Mouse (Mus musculus) hindbrain, embryonic 12.5 days (tissue): ENCODE measurements around the gene Ndufs2. TPM values are rescaled to one million over a fixed set of nuclear protein-coding genes. Genes with fewer than 3 reads are reported as not detected.
"Not testable (repeated sequence)": the region's sequence is repeated elsewhere in the genome, so short reads cannot be mapped to it uniquely, and the experiment has no call there.

Source experiments
- ATAC-seq: fragments of 200-750 bp; cut with Nextera tagmentation; 2 replicates; pipeline ENCODE4 v1.8.0; 2017; ENCODE audit warnings: moderate TSS enrichment; ENCODE audit not compliant: low FRiP score
- H3K27ac ChIP-seq: fragments of 300-500 bp; sonication (generic); 2 replicates; pipeline ENCODE4 v1.5.1; 2016; ENCODE audit warnings: mild to moderate bottlenecking
- H3K27me3 ChIP-seq: fragments of 300-500 bp; sonication (generic); 2 replicates; pipeline ENCODE4 v1.6.1; 2016; ENCODE audit warnings: mild to moderate bottlenecking
- H3K36me3 ChIP-seq: fragments of 300-500 bp; sonication (generic); 2 replicates; pipeline ENCODE4 v1.6.1; 2016; ENCODE audit warnings: mild to moderate bottlenecking
- H3K4me1 ChIP-seq: fragments of 300-500 bp; sonication (generic); 2 replicates; pipeline ENCODE4 v1.6.1; 2016
- H3K4me2 ChIP-seq: fragments of 300-500 bp; sonication (generic); replicated peaks from 2 replicates; pipeline ENCODE4 v1.6.1; 2016; ENCODE audit warnings: mild to moderate bottlenecking
- H3K4me3 ChIP-seq: fragments of 300-500 bp; sonication (generic); 2 replicates; pipeline ENCODE4 v1.5.1; 2016; ENCODE audit warnings: mild to moderate bottlenecking
- H3K9ac ChIP-seq: fragments of 300-500 bp; sonication (generic); 2 replicates; pipeline ENCODE4 v1.6.1; 2016; ENCODE audit warnings: mild to moderate bottlenecking, moderate library complexity
- H3K9me3 ChIP-seq: fragments of 300-500 bp; sonication (generic); replicated peaks from 2 replicates; pipeline ENCODE4 v1.6.1; 2016; ENCODE audit warnings: mild to moderate bottlenecking
- WGBS: fragments of 180-500 bp; shearing (Covaris S2); methylation state at CpG from one replicate; pipeline ENCODE4 v1.1.7; 2016; 5-methylcytosine and 5-hydroxymethylcytosine counted together
- polyA plus RNA-seq: library from polyadenylated mRNA; unstranded; fragments of >200 nt; fragmentation: Nextera tagmentation; extraction: Ambion mirVana; gene quantifications from 2 replicates; pipeline ENCODE4 v1.2.1, GENCODE M21; 2016

Ndufs2 gene
- polyA plus RNA-seq, 1 experiment from 2014 or later: 209 TPM

DNA sequence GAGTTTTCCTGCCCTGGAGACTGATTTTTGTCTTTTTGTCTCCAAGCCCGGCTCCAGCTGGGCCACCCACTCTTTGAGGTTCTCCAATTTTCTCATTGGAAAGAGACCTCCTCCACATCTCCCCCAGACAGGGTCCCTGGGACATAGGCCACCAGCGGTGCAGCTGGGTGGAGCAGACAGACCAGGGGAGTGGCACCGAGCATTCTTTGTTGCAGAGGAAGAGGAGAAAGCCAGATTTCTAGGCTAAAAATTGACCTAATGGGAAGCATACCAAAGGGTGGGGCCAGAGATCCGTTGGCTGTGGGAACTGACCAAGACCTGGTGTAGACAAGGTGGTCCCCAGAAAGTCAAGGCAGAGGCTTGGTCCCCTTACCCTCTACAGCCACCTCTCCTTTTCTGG lies 3.3 kb downstream of the Ndufs2 start:
- H3K9ac ChIP-seq: no peak overlapping the region

DNA sequence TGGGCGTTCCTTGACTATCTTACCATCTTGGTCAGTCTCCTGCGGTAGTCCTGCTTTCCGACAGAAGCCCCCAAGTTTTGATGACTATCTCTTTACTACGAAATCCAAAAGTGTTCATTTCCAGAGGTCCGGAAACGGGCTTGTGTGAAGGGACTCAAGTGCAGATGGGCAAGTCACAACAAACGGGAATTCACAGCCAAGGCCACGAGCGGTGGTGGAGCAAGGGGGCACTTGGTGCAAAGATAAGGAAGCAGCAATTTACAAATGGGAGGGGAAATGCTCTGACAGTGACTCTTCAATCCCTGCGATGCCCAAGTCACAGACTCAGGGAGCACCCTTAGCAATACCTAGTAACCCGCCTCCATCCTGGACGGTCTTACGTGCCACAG lies 3.7 kb downstream of the Ndufs2 start:
- 14% methylated on average over 13 of the region's 13 CpGs for WGBS
- H3K4me3 ChIP-seq: peak overlapping the region; percentile 79
- H3K4me2 ChIP-seq: peak overlapping the region; percentile 87
- H3K9me3 ChIP-seq: no peaks in the 10 kb centered on the region
- peak; percentile 4 for ATAC-seq
- H3K36me3 ChIP-seq: peaks cover 22% of the 10 kb centered on the region
- peak overlapping the region; percentile 49 for H3K9ac ChIP-seq
- H3K27ac ChIP-seq: peak overlapping the region; percentile 83
- H3K4me1 ChIP-seq: peaks cover 53% of the 10 kb centered on the region
- no peaks in the 10 kb centered on the region for H3K27me3 ChIP-seq

More for the DNA sequence above, 3.3 kb downstream of the Ndufs2 start:
- H3K27ac ChIP-seq: peak overlapping the region; percentile 83
- peaks cover 17% of the 10 kb centered on the region for H3K36me3 ChIP-seq
- H3K4me3 ChIP-seq: 0 out of 2 replicates have a peak overlapping the region, but pooled peaks have one; percentile 79
- no peak for ATAC-seq
- H3K4me2 ChIP-seq: peak overlapping the region; percentile 87
- no peaks in the 10 kb centered on the region for H3K9me3 ChIP-seq
- peaks cover 55% of the 10 kb centered on the region for H3K4me1 ChIP-seq
- H3K27me3 ChIP-seq: no peaks in the 10 kb centered on the region
- 21% methylated on average over 4 of the region's 4 CpGs for WGBS

DNA sequence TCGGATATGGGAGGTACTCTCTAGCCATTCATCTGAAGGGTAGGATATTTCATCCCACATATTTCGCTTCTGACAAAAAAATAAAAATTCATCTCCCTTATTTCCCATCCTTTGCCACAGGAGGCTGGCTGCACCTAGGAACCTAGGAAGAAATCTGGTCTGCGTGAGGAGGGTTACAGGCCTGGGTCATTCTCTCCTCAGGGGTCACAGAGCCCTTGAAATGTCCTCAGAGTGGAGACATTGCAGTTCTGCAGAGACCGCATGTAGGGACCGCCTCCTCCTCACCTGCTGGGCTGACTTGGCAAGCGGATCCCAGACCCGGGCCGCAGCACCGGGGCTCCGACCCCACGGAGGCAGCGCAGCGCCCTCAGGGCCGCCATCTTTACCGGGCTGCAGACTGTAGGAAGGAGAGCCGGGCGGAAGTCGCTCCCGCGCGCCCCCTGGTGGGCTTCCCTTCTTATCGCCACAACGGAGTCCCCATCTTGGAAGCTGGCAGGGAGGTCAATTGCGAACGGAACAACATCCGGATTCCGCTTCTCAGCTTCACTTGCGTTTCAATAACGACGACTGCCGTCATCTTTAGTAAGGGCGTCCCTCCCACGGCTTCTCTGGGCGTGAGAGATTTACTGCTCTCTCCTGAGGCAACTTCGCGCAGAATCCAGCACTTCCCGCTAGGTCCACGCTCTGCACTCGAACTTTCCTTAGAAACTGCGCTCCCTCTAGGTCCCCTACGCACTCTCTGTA lies 4.3 kb downstream of the Ndufs2 start:
- H3K4me1 ChIP-seq: peaks cover 47% of the 10 kb centered on the region
- peak overlapping the region; percentile 87 for H3K4me2 ChIP-seq
- H3K36me3 ChIP-seq: peaks cover 25% of the 10 kb centered on the region
- H3K9me3 ChIP-seq: no peaks in the 10 kb centered on the region
- H3K27me3 ChIP-seq: no peaks in the 10 kb centered on the region
- H3K9ac ChIP-seq: peak overlapping the region; percentile 95
- H3K4me3 ChIP-seq: peak overlapping the region; percentile 79
- H3K27ac ChIP-seq: peak overlapping the region; percentile 83
- WGBS: under 1% methylated on average over 41 of the region's 41 CpGs
- ATAC-seq: peak; percentile 91

DNA sequence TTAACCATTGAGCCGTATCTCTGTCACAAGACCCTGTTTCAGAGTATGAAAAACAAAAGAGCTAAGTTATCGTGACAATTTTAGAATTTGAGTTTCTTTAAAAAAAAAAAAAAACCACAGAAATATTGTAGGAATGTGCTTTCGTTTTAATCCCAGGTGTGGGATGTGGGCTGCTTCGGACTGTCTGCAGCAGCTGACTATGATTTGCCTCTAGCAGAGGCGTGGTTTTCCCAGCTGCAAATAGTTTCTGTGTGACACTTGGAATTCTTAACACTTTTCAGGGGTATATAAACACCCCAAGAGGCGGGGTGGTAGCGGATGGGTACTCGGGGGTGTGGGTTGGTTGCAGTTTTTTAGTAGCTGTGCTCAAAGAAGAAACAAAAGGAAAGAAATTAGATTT lies 5.8 kb downstream of the Ndufs2 start:
- peaks cover 40% of the 10 kb centered on the region for H3K36me3 ChIP-seq
- H3K9me3 ChIP-seq: no peaks in the 10 kb centered on the region
- no peak overlapping the region for H3K4me3 ChIP-seq
- no peaks in the 10 kb centered on the region for H3K27me3 ChIP-seq
- H3K4me2 ChIP-seq: 0 out of 2 replicates have a peak overlapping the region, but pooled peaks have one; percentile 87
- peaks cover 32% of the 10 kb centered on the region for H3K4me1 ChIP-seq
- ATAC-seq: no peak
- H3K9ac ChIP-seq: no peak overlapping the region
- no peak overlapping the region for H3K27ac ChIP-seq
- 91% methylated on average over 8 of the region's 8 CpGs for WGBS

DNA sequence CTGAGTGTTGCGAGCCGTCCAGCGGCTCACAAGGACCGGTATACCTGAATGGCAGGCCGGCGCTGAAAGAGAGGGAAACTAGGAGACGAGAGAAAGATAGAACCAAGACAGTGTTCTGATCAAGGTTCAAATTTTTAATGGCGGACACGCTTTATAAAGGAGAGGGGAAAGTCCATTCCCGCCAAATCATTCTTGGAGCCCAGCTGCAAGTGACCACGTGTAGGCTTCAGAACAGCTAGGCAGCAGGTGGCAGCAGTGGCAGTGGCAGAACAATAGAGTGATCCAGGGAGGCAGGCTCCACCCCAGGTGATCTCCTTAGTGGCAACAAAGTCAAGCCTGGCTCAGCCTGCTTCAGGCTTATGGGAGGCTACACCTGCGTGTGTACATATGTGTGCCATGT lies 9.2 kb downstream of the Ndufs2 start:
- H3K9ac ChIP-seq, H3K4me2 ChIP-seq, H3K27me3 ChIP-seq, H3K9me3 ChIP-seq, H3K27ac ChIP-seq, ATAC-seq, H3K4me3 ChIP-seq: not testable (repeated sequence)
- 85% methylated on average over 12 of the region's 12 CpGs for WGBS
- Histone ChIP-seq H3K4me1 (peaks cover 10% of the 10 kb centered on the region), H3K36me3 (peaks cover 69% of the 10 kb centered on the region)

DNA sequence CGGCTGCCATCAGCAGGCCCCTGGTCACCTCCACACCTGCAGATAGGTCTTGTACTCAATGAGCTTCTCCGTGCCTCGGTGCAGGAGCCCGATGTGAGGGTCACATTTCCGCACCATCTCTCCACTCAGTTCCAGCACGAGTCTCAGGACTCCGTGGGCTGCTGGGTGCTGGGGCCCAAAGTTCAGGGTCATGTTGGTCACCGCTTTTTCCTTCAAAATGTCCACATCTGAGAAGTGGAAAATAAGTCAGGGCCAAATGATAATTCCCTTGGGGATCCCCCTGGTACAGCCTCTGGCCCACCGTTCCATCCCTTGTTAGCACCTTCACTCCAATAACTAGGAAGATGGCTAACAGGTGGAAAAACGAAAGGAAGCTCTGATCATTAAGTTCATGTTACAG lies 10.3 kb downstream of the Ndufs2 start:
- Histone ChIP-seq H3K27me3 (no peaks in the 10 kb centered on the region), H3K4me2 (no peak overlapping the region), H3K9me3 (no peaks in the 10 kb centered on the region), H3K36me3 (peaks cover 79% of the 10 kb centered on the region), H3K27ac (no peak overlapping the region), H3K4me1 (peaks cover 5% of the 10 kb centered on the region), H3K4me3 (no peak overlapping the region), H3K9ac (no peak overlapping the region)
- WGBS: 89% methylated on average over 10 of the region's 10 CpGs
- ATAC-seq: no peak

DNA sequence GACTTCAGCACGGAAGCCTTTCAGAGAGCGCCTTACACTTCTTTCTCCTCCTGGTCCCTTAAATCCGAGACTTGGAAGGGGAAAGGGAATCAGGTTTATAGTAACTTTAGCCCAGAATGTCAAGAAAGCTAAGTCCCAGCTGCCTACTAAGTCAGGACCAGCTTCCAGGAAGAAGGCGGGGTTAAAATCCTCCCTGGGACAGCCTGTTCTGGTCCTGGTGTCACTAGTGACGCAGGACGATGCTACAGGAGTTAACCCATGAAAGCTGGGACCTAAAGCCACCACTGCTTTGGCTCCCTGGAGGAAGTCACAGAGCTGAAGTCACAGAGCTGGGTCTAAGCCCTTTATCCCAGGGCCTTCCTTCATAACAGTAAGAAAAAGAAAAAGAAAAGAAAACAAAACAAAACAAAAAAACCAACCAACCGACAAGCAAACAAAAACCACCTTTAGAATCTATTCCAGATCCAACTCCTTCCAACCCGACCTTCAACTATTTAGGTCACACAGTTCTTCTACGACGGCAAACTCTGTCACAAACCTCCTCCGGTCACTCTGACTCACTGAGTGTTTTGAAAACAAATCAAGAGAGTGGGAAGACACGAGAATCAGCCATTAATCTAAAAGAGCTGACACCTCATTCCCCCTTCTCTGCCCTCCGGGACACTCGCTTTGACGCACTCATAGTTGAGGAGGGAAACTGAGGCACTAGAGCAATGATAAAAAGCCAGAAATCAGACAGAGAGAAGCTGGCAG lies 11.0 kb downstream of the Ndufs2 start:
- H3K9ac ChIP-seq: no peak overlapping the region
- H3K4me2 ChIP-seq: no peak overlapping the region
- no peaks in the 10 kb centered on the region for H3K27me3 ChIP-seq
- H3K27ac ChIP-seq: no peak overlapping the region
- no peaks in the 10 kb centered on the region for H3K4me1 ChIP-seq
- no peak for ATAC-seq
- peaks cover 87% of the 10 kb centered on the region for H3K36me3 ChIP-seq
- no peak overlapping the region for H3K4me3 ChIP-seq
- H3K9me3 ChIP-seq: no peaks in the 10 kb centered on the region
- 77% methylated on average over 15 of the region's 15 CpGs for WGBS

DNA sequence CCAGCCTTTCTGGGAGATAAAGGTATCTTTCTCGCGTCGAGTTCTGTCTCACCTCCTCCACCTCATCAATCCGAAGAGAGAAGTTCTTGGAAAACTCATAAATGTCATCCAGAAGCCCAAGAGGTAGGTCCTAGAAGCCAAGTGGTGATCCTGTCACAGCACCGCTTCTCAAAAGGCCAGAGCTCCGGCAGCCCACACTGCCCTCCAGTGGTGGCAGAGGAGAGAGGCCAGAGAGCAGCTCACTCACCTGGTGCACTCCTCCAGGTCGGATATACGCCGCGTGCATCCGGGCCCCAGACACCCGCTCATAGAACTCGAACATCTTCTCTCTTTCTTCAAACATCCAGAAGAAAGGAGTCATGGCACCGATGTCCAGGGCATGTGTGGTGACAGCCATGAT lies 12.7 kb downstream of the Ndufs2 start:
- H3K27me3 ChIP-seq: no peaks in the 10 kb centered on the region
- H3K9ac ChIP-seq: no peak overlapping the region
- H3K4me2 ChIP-seq: no peak overlapping the region
- H3K4me3 ChIP-seq: no peak overlapping the region
- peaks cover 92% of the 10 kb centered on the region for H3K36me3 ChIP-seq
- H3K4me1 ChIP-seq: no peaks in the 10 kb centered on the region
- no peaks in the 10 kb centered on the region for H3K9me3 ChIP-seq
- ATAC-seq: no peak
- 80% methylated on average over 14 of the region's 14 CpGs for WGBS
- no peak overlapping the region for H3K27ac ChIP-seq

DNA sequence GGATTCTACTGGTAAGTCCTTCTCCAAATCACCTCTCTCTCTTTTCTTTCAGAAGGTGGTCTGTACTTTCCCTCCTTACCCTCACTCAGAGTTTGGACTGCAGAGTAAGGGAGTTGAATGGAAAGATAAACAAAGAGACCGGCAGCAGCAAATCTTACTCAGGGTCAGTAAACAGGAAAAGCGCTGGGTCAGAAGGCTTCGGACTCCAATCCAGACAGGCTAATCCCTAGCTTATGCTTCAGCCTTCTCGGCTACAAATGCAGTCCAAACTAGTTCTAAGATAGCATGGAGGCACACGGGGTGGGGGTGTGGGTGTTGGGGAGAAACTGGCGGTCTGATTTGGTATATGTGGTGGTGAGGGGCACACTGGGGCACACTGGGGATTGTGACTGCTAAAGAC lies 13.8 kb downstream of the Ndufs2 start:
- Histone ChIP-seq H3K36me3 (peaks cover 84% of the 10 kb centered on the region), H3K9ac (no peak overlapping the region), H3K4me2 (no peak overlapping the region), H3K27me3 (no peaks in the 10 kb centered on the region), H3K27ac (no peak overlapping the region), H3K4me3 (no peak overlapping the region), H3K9me3 (no peaks in the 10 kb centered on the region), H3K4me1 (no peaks in the 10 kb centered on the region)
- no peak for ATAC-seq
- WGBS: 93% methylated on average over 6 of the region's 6 CpGs

DNA sequence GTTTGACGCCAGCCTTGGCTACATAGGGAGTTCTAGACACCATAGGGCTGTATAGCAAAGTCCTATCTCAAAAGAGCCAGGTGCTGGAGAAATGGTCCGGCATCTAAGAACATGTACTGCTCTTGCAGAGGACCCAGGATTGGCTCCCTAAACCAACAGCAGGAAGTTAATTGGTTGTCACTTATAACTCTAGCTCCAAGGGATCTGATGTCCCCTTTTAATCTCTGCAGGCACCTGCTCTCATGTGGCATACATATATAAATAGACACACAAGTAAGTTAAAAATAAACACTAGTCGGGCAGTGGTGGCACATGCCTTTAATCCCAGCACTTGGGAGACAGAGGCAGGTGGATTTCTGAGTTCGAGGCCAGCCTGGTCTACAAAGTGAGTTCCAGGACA lies 15.4 kb downstream of the Ndufs2 start:
- H3K9ac ChIP-seq: no peak overlapping the region
- H3K9me3 ChIP-seq: no peaks in the 10 kb centered on the region
- H3K27ac ChIP-seq: no peak overlapping the region
- no peaks in the 10 kb centered on the region for H3K27me3 ChIP-seq
- ATAC-seq: no peak
- H3K4me1 ChIP-seq: no peaks in the 10 kb centered on the region
- peaks cover 70% of the 10 kb centered on the region for H3K36me3 ChIP-seq
- no peak overlapping the region for H3K4me2 ChIP-seq
- WGBS: 93% methylated on average over 4 of the region's 4 CpGs
- no peak overlapping the region for H3K4me3 ChIP-seq

DNA sequence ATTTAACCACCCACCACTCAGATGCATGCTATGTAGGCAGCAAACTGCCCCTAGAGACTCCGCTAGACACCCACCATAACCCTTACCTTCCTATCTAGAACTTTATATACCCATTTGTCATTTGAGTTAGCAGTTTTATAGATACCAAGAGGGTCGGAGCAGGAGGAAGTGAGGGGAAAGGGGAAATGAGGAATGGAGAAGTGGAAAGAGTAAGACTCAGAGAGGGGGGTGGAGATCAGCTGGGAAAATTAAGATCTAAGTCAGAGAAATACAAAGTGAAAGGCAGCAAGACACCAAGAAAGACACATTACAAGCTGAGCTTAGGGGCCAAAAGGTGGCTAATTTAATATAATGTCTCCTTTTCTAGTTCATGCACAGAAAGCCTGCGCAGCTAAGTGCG lies 16.6 kb downstream of the Ndufs2 start:
- no peak overlapping the region for H3K4me2 ChIP-seq
- no peak for ATAC-seq
- peaks cover 60% of the 10 kb centered on the region for H3K36me3 ChIP-seq
- no peak overlapping the region for H3K4me3 ChIP-seq
- WGBS: 98% methylated on average over 4 of the region's 4 CpGs
- H3K4me1 ChIP-seq: 0 out of 2 replicates have a peak, but pooled peaks cover 2% of the 10 kb centered on the region
- no peak overlapping the region for H3K9ac ChIP-seq
- H3K9me3 ChIP-seq: no peaks in the 10 kb centered on the region
- H3K27me3 ChIP-seq: no peaks in the 10 kb centered on the region
- no peak overlapping the region for H3K27ac ChIP-seq

DNA sequence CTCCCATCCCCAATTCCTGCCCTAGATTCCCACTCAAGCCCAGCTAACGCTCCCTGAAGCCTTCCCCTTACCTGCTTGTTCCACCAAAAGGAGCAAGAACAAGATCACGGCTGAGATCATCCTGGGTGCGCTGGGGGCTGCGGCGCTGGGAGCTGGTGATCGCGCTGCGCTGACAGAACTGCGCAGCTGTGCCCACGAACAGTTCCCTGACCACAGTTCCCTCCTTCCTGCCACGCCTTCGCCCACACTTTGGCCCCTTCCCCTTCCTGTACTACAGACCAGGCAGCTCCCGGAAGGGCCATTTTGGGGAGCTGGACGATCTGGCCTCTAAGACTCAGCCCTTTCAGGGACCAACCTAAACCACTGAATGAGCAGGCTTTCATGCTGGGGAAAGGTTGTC lies 17.1 kb downstream of the Ndufs2 start, which contains the start of gene Fcer1g:
Gene Fcer1g, minus strand, starts transcription at position 240 of the 400 bp plus-strand sequence.
- no peak for ATAC-seq
- Histone ChIP-seq H3K4me3 (no peak within 1 kb of the TSS), H3K9ac (no peak within 1 kb of the TSS), H3K27ac (no peak within 1 kb of the TSS), H3K27me3 (no peaks in the 10 kb centered on the region), H3K36me3 (peaks cover 58% of the 10 kb centered on the region), H3K4me1 (0 out of 2 replicates have a peak, but pooled peaks cover 2% of the 10 kb centered on the region), H3K9me3 (no peaks in the 10 kb centered on the region), H3K4me2 (no peak within 1 kb of the TSS)
- WGBS: 93% methylated on average over 14 of the region's 14 CpGs
